ENCODE assay signal across 6 mouse cellular contexts in genomic region chr5:22515745-22516144, GRCm38 (mm10). TPM values are rescaled to one million over a fixed set of nuclear protein-coding genes. Genes with fewer than 3 reads are reported as not detected.
A peak's percentile ranks its signal among the peaks of the same experiment; 100 is the strongest.
DNase-seq lines count a peak whose midpoint lies in the region; ATAC-seq and TF ChIP-seq lines count a peak whose summit lies in the region.
"Not testable (repeated sequence)": the region's sequence is repeated elsewhere in the genome, so short reads cannot be mapped to it uniquely, and the experiment has no call there.

No protein-coding gene starts in this region.

- peak; percentile 47 for TF ChIP-seq RAD21 in CH12.LX (IDR thresholded peaks at IDR 0.05; ENCODE audit: low read depth, low read length)

- 86% methylated on average over 4 of the region's 4 CpGs for WGBS in embryonic facial prominence, embryonic 11.5 days
- WGBS in hindbrain, embryonic 14.5 days: 77% methylated on average over 4 of the region's 4 CpGs
- WGBS in midbrain, embryonic 14.5 days: 82% methylated on average over 4 of the region's 4 CpGs

- not testable (repeated sequence) for H3K4me3 ChIP-seq in CH12.LX (replicated peaks in 1 of 3; ENCODE audit: low read depth in 2 of 3, low read length in 2 of 3, poor library complexity in 1 of 3); embryonic facial prominence, embryonic 11.5 days (ENCODE audit: low read depth, low read length); hindbrain, embryonic 14.5 days (replicated peaks; ENCODE audit: low read length); midbrain, embryonic 14.5 days (replicated peaks; ENCODE audit: low read depth, low read length)

- H3K79me2 ChIP-seq in CH12.LX (replicated peaks; ENCODE audit: control insufficient read depth, extremely low read depth, insufficient read depth, poor library complexity, severe bottlenecking): not testable (repeated sequence)

- dilution Hi-C loops in CH12.LX (cut with MboI; ENCODE audit: extremely low pct_ligation_motif_present, extremely low pct_unique_long_range_greater_than_20kb, low sequenced_read_pairs): not testable (repeated sequence)

- ATAC-seq in embryonic facial prominence, embryonic 11.5 days (replicated peaks; ENCODE audit: insufficient number of reproducible peaks, low FRiP score, low TSS enrichment, low read depth); hindbrain, embryonic 14.5 days (ENCODE audit: low FRiP score); midbrain, embryonic 14.5 days (ENCODE audit: low FRiP score, low TSS enrichment): not testable (repeated sequence)

- TF ChIP-seq EP300 in CH12.LX (IDR thresholded peaks at IDR 0.05; ENCODE audit: low read length): not testable (repeated sequence)

- H3K4me1 ChIP-seq in CH12.LX (ENCODE audit: control insufficient read depth in 1 of 2, insufficient read depth in 2 of 2): peaks cover 5 to 16% of the 10 kb centered on the region in 2 experiments
- H3K4me1 ChIP-seq in embryonic facial prominence, embryonic 11.5 days (ENCODE audit: control insufficient read depth, insufficient read depth, low read length); hindbrain, embryonic 14.5 days (replicated peaks; ENCODE audit: control insufficient read depth, insufficient read depth, low read length); midbrain, embryonic 14.5 days (ENCODE audit: control insufficient read depth, insufficient read depth, low read length): not testable (repeated sequence)

- in situ Hi-C loops in CH12.LX (cut with MboI; ENCODE audit: low pct_ligation_motif_present, low pct_unique_long_range_greater_than_20kb, low sequenced_read_pairs): not testable (repeated sequence)

- H3K9ac ChIP-seq in CH12.LX (ENCODE audit: insufficient read depth, low read depth); embryonic facial prominence, embryonic 11.5 days (replicated peaks; ENCODE audit: low read length); hindbrain, embryonic 14.5 days; midbrain, embryonic 14.5 days (replicated peaks; ENCODE audit: low read length): not testable (repeated sequence)

- TF ChIP-seq CTCF in CH12.LX (conservative IDR thresholded peaks at IDR 0.05 in 1 of 2, IDR thresholded peaks at IDR 0.05 in 1 of 2; ENCODE audit: low read depth in 2 of 2, low read length in 2 of 2): peak in 1 of 2 experiments; percentile 53; a peak in 2 of 4 replicates

- H3K36me3 ChIP-seq in CH12.LX (replicated peaks in 1 of 2; ENCODE audit: control insufficient read depth in 1 of 2, insufficient read depth in 1 of 2, low read length in 1 of 2): peaks cover 11 to 46% of the 10 kb centered on the region in 2 experiments
- H3K36me3 ChIP-seq in embryonic facial prominence, embryonic 11.5 days (replicated peaks; ENCODE audit: control insufficient read depth, insufficient read depth, low read depth, low read length): not testable (repeated sequence)
- peaks cover 25% of the 10 kb centered on the region; the same call in 1 of the 2 replicates for H3K36me3 ChIP-seq in hindbrain, embryonic 14.5 days (replicated peaks; ENCODE audit: control insufficient read depth, insufficient read depth)
- peaks cover 23% of the 10 kb centered on the region for H3K36me3 ChIP-seq in midbrain, embryonic 14.5 days (ENCODE audit: control insufficient read depth, insufficient read depth, low read length)

- not testable (repeated sequence) for TF ChIP-seq POLR2A in CH12.LX (IDR thresholded peaks at IDR 0.05; ENCODE audit: low read depth, low read length)

- not testable (repeated sequence) for H3K9me3 ChIP-seq in CH12.LX (replicated peaks; ENCODE audit: low read length); embryonic facial prominence, embryonic 11.5 days (replicated peaks; ENCODE audit: control insufficient read depth, low read length); hindbrain, embryonic 14.5 days (ENCODE audit: control insufficient read depth, low read length); midbrain, embryonic 14.5 days (ENCODE audit: control insufficient read depth, low read length)

- H3K27me3 ChIP-seq in CH12.LX (replicated peaks); embryonic facial prominence, embryonic 11.5 days (ENCODE audit: control insufficient read depth, insufficient read depth, low read length); hindbrain, embryonic 14.5 days (ENCODE audit: control insufficient read depth, insufficient read depth, low read length); midbrain, embryonic 14.5 days (ENCODE audit: control insufficient read depth, insufficient read depth, low read length): not testable (repeated sequence)

- H3K27ac ChIP-seq in CH12.LX (ENCODE audit: insufficient read depth, low read depth); embryonic facial prominence, embryonic 11.5 days (replicated peaks; ENCODE audit: low read depth, low read length); hindbrain, embryonic 14.5 days; midbrain, embryonic 14.5 days (replicated peaks; ENCODE audit: low read depth, low read length): not testable (repeated sequence)

- DNase-seq in CH12.LX (ENCODE audit: extremely low read depth): peak; percentile 9
- peak; percentile 47 for DNase-seq in brain, adult 2 months (ENCODE audit: low read depth, low spot score)
- DNase-seq in embryonic facial prominence, embryonic 11.5 days (ENCODE audit: low spot score): peak; percentile 7
- peak; percentile 80 for DNase-seq in hindbrain, embryonic 14.5 days (ENCODE audit: low spot score)
- DNase-seq in layer of hippocampus, adult 9-10 months (ENCODE audit: low spot score): peak; percentile 15
- DNase-seq in midbrain, embryonic 14.5 days: peak; percentile 76

- not testable (repeated sequence) for H3K4me2 ChIP-seq in CH12.LX (ENCODE audit: insufficient read depth, low read depth, poor library complexity, severe bottlenecking); embryonic facial prominence, embryonic 11.5 days (ENCODE audit: low read depth, low read length); hindbrain, embryonic 14.5 days (replicated peaks); midbrain, embryonic 14.5 days (ENCODE audit: low read length)

RNA-seq across cellular contexts. Expression of gene Orc5, which starts 34.5 kb away (rescaled TPM):
- total RNA-seq in CH12.LX (2012; rRNA removed): 24.1 and 27.4 TPM in 2 replicates
- 74.5 and 76.5 TPM in 2 replicates for total RNA-seq in CH12.LX (2014; rRNA removed)
- polyA plus RNA-seq in CH12.LX (2012; ENCODE audit: insufficient read length, low read depth): 42.3 and 47.8 TPM in 2 replicates
- 59.9 and 60.2 TPM in 2 replicates for polyA plus RNA-seq in embryonic facial prominence, embryonic 11.5 days (2014; fragmentation: Nextera tagmentation; extraction: Ambion mirVana)
- polyA plus RNA-seq in hindbrain, embryonic 14.5 days (2014; fragmentation: Nextera tagmentation; extraction: Ambion mirVana): 35.9 and 39.4 TPM in 2 replicates
- 35.8 and 41.6 TPM in 2 replicates for polyA plus RNA-seq in midbrain, embryonic 14.5 days (2014; fragmentation: Nextera tagmentation; extraction: Ambion mirVana)

Comparison
In these comparisons a context has a peak if more than half of its experiments do, and no peak if none do; other contexts are left out.
1. DNase-seq: peak in every context shown above with its lines; median percentile 80 in hindbrain, embryonic 14.5 days; 76 in midbrain, embryonic 14.5 days; 47 in brain, adult 2 months; 15 in layer of hippocampus, adult 9-10 months; 9 in CH12.LX; 7 in embryonic facial prominence, embryonic 11.5 days.